Mouse (Mus musculus): ENCODE measurements around the gene Avl9.

Avl9 gene

DNA sequence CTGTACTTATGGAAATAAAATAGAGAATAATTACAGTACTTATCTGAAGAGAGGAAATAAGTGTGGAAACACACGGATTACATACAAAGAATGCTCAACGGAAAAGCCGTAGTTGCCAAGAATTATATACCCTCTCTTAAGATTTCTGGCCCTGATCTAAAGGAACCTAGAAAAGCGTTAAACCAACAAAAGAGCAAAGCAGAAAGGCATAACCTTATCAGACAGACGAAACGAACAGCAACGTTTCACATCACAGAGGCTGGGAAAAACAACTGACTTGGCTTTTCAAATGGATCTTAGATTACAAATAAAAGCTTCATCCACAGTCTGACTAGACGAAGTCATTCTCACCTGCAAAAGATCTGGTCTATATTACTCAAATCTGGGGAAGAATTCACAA is 81.5 kb downstream of the Avl9 start:
- no peak for DNase-seq

GRCm38 (mm10) chr6:56796668-56797141 is 82.0 kb downstream of the Avl9 start:
- peak; percentile 19 for DNase-seq

- DNase-seq: peak; percentile 95
Observed at GRCm38 (mm10) chr6:56797311-56798151, 82.8 kb downstream of the Avl9 start, which contains the start of gene Kbtbd2. TSS of gene Kbtbd2 (minus strand) at chr6:56797813.

- no peak for DNase-seq
Observed at GRCm38 (mm10) chr6:56798152-56798465, 83.4 kb downstream of the Avl9 start.

DNA sequence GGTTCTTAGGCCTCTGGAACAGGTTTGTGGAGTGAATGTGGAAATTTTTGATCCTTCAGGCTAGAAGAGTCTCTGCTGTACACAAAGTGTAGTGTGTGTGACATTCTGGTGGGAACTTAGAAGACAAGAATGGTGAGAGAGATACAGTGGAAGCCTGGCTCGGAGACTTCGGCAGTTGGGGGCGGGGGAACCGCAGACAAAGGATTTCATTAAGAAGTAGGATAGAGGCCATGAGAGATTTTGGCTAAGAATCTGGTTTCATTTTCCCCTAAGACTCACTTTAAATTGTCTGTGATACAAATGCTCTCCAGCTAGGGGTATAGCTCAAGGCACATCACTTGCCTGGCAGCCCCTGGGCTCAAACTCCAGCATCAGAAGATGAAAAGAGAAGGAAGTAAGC is 90.3 kb downstream of the Avl9 start:
- DNase-seq: no peak

DNA sequence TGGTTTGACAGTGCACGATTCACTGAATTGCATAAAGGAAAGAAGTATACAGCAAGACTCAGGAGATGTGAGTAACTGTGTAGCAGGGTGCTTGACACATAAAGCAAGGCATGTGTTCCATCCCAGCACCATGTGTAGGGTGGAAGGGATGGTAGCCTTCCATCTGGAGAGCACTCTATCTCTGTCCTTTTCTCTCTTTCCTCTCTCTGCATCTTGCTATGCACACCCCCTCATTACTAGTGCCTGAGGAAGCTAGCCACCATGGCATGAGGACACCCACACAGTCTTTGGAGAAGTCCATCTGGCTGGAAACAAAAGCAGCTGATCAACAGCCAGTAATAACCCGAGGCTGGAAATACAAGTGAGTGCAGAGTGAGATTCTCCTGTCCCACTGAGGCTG is 91.5 kb downstream of the Avl9 start:
- DNase-seq: no peak

DNA sequence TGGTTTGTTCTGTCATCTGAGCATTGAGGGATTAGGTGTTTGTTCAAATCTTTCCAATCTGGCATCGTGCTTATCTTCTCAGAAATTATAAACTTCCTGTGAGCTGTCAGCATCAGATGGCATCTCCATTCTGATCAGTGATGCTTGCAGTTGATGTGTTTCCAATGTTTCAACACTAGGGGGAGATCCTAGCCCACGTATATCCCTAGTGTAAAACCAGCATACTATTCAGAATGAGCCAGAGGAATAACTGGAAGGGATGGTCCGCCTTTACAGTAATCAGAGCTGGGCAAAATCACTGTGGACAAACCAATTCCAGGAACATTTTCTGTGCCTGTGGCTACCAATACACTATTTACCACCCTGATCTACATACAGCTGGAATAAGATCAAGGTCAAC is 94.0 kb downstream of the Avl9 start:
- DNase-seq: peak; percentile 31
